Mouse (Mus musculus): ENCODE measurements around the gene Ss18l1. TPM values are rescaled to one million over a fixed set of nuclear protein-coding genes. Genes with fewer than 3 reads are reported as not detected.

Ss18l1 gene
- total and polyA plus RNA-seq, 3 experiments: 2.5 to 4.3 (median 4.2) TPM

GRCm38 (mm10) chr2:180099529-180099928 lies 57.2 kb downstream of the Ss18l1 start:
- H3K4me3 ChIP-seq (ENCODE audit: low read depth, low read length): no peak overlapping the region

GRCm38 (mm10) chr2:180103151-180103977 lies 61.1 kb downstream of the Ss18l1 start:
- TF ChIP-seq GATA1 (IDR thresholded peaks at IDR 0.05; ENCODE audit: borderline replicate concordance, low read length) (no peak), GATA2 (IDR thresholded peaks at IDR 0.05; ENCODE audit: borderline replicate concordance, low read depth, low read length) (no peak), CTCF (IDR thresholded peaks at IDR 0.05; ENCODE audit: low read depth, low read length) (no peak), POLR2AphosphoS5 (IDR thresholded peaks at IDR 0.05; ENCODE audit: insufficient replicate concordance, low read depth, low read length) (no peak), TAL1 (conservative IDR thresholded peaks at IDR 0.05; ENCODE audit: low read depth, low read length) (no peak)
- Histone ChIP-seq H3K9me3 (replicated peaks) (no peaks in the 10 kb centered on the region), H3K36me3 (replicated peaks) (no peaks in the 10 kb centered on the region), H3K27me3 (ENCODE audit: insufficient read depth, low read length) (peaks cover 81% of the 10 kb centered on the region), H3K4me1 (ENCODE audit: insufficient read depth, low read depth, low read length) (peaks cover 21% of the 10 kb centered on the region), H3K4me3 (ENCODE audit: low read depth, low read length) (peak overlapping the region; percentile 65; the same call in 1 of the 2 replicates)
- DNase-seq (ENCODE audit: low spot score): no peak
- no peak for ATAC-seq (ENCODE audit: extremely low read depth, insufficient number of reproducible peaks, low FRiP score, poor library complexity, severe bottlenecking)

More at GRCm38 (mm10) chr2:180099529-180099928, 57.2 kb downstream of the Ss18l1 start:
- no peak for DNase-seq (ENCODE audit: low spot score)
- Histone ChIP-seq H3K9me3 (replicated peaks) (no peaks in the 10 kb centered on the region), H3K4me1 (ENCODE audit: insufficient read depth, low read depth, low read length) (peaks cover 11% of the 10 kb centered on the region), H3K36me3 (replicated peaks) (no peaks in the 10 kb centered on the region), H3K27me3 (ENCODE audit: insufficient read depth, low read length) (peaks cover 89% of the 10 kb centered on the region)
- TF ChIP-seq POLR2AphosphoS5 (IDR thresholded peaks at IDR 0.05; ENCODE audit: insufficient replicate concordance, low read depth, low read length) (no peak), GATA2 (IDR thresholded peaks at IDR 0.05; ENCODE audit: borderline replicate concordance, low read depth, low read length) (no peak), TAL1 (conservative IDR thresholded peaks at IDR 0.05; ENCODE audit: low read depth, low read length) (no peak), CTCF (IDR thresholded peaks at IDR 0.05; ENCODE audit: low read depth, low read length) (no peak), GATA1 (IDR thresholded peaks at IDR 0.05; ENCODE audit: borderline replicate concordance, low read length) (no peak)
- no peak for ATAC-seq (ENCODE audit: extremely low read depth, insufficient number of reproducible peaks, low FRiP score, poor library complexity, severe bottlenecking)

GRCm38 (mm10) chr2:180103978-180104658 lies 61.8 kb downstream of the Ss18l1 start, which contains the start of gene Hrh3:
TSS of gene Hrh3 (minus strand) at chr2:180104488.
- H3K9me3 ChIP-seq (replicated peaks): no peaks in the 10 kb centered on the region
- peak within 1 kb of the TSS; percentile 65; the same call in 1 of the 2 replicates for H3K4me3 ChIP-seq (ENCODE audit: low read depth, low read length)
- no peak for TF ChIP-seq POLR2AphosphoS5 (IDR thresholded peaks at IDR 0.05; ENCODE audit: insufficient replicate concordance, low read depth, low read length)
- TF ChIP-seq TAL1 (conservative IDR thresholded peaks at IDR 0.05; ENCODE audit: low read depth, low read length): no peak
- no peak for TF ChIP-seq GATA1 (IDR thresholded peaks at IDR 0.05; ENCODE audit: borderline replicate concordance, low read length)
- no peak for TF ChIP-seq GATA2 (IDR thresholded peaks at IDR 0.05; ENCODE audit: borderline replicate concordance, low read depth, low read length)
- TF ChIP-seq CTCF (IDR thresholded peaks at IDR 0.05; ENCODE audit: low read depth, low read length): no peak
- H3K36me3 ChIP-seq (replicated peaks): no peaks in the 10 kb centered on the region
- peak; percentile 90 for DNase-seq (ENCODE audit: low spot score)
- H3K4me1 ChIP-seq (ENCODE audit: insufficient read depth, low read depth, low read length): peaks cover 21% of the 10 kb centered on the region
- peaks cover 81% of the 10 kb centered on the region for H3K27me3 ChIP-seq (ENCODE audit: insufficient read depth, low read length)
- ATAC-seq (ENCODE audit: extremely low read depth, insufficient number of reproducible peaks, low FRiP score, poor library complexity, severe bottlenecking): peak; percentile 36; the same call in 1 of the 2 replicates

- Histone ChIP-seq H3K4me3 (ENCODE audit: low read depth, low read length) (peak overlapping the region; percentile 65; the same call in 1 of the 2 replicates), H3K36me3 (replicated peaks) (no peaks in the 10 kb centered on the region), H3K27me3 (ENCODE audit: insufficient read depth, low read length) (peaks cover 81% of the 10 kb centered on the region), H3K9me3 (replicated peaks) (no peaks in the 10 kb centered on the region), H3K4me1 (ENCODE audit: insufficient read depth, low read depth, low read length) (peaks cover 21% of the 10 kb centered on the region)
- no peak for DNase-seq (ENCODE audit: low spot score)
- ATAC-seq (ENCODE audit: extremely low read depth, insufficient number of reproducible peaks, low FRiP score, poor library complexity, severe bottlenecking): no peak
- no peak for TF ChIP-seq TAL1 (conservative IDR thresholded peaks at IDR 0.05; ENCODE audit: low read depth, low read length)
- TF ChIP-seq POLR2AphosphoS5 (IDR thresholded peaks at IDR 0.05; ENCODE audit: insufficient replicate concordance, low read depth, low read length): no peak
- no peak for TF ChIP-seq GATA2 (IDR thresholded peaks at IDR 0.05; ENCODE audit: borderline replicate concordance, low read depth, low read length)
- TF ChIP-seq CTCF (IDR thresholded peaks at IDR 0.05; ENCODE audit: low read depth, low read length): no peak
- TF ChIP-seq GATA1 (IDR thresholded peaks at IDR 0.05; ENCODE audit: borderline replicate concordance, low read length): no peak
Observed at GRCm38 (mm10) chr2:180104659-180105377, 62.5 kb downstream of the Ss18l1 start.

- H3K27me3 ChIP-seq (ENCODE audit: insufficient read depth, low read length): peaks cover 81% of the 10 kb centered on the region
- TF ChIP-seq CTCF (IDR thresholded peaks at IDR 0.05; ENCODE audit: low read depth, low read length) (no peak), TAL1 (conservative IDR thresholded peaks at IDR 0.05; ENCODE audit: low read depth, low read length) (no peak), POLR2AphosphoS5 (IDR thresholded peaks at IDR 0.05; ENCODE audit: insufficient replicate concordance, low read depth, low read length) (no peak), GATA2 (IDR thresholded peaks at IDR 0.05; ENCODE audit: borderline replicate concordance, low read depth, low read length) (no peak), GATA1 (IDR thresholded peaks at IDR 0.05; ENCODE audit: borderline replicate concordance, low read length) (no peak)
- DNase-seq (ENCODE audit: low spot score): no peak
- ATAC-seq (ENCODE audit: extremely low read depth, insufficient number of reproducible peaks, low FRiP score, poor library complexity, severe bottlenecking): no peak
- no peaks in the 10 kb centered on the region for H3K36me3 ChIP-seq (replicated peaks)
- H3K9me3 ChIP-seq (replicated peaks): no peaks in the 10 kb centered on the region
- H3K4me1 ChIP-seq (ENCODE audit: insufficient read depth, low read depth, low read length): peaks cover 21% of the 10 kb centered on the region
- no peak overlapping the region for H3K4me3 ChIP-seq (ENCODE audit: low read depth, low read length)
Observed at GRCm38 (mm10) chr2:180105441-180106190, 63.3 kb downstream of the Ss18l1 start.
